Mouse (Mus musculus) gastrocnemius, postnatal 10 days (tissue): ENCODE measurements around the gene Slc39a11. TPM values are rescaled to one million over a fixed set of nuclear protein-coding genes. Genes with fewer than 3 reads are reported as not detected.
"Not testable (repeated sequence)": the region's sequence is repeated elsewhere in the genome, so short reads cannot be mapped to it uniquely, and the experiment has no call there.

ENCODE experiments used
- DNase-seq: peaks from one replicate; pipeline ENCODE4 v3.0.0; 2021; ENCODE audit warnings: mixed read lengths
- total RNA-seq, 2 experiments: library from RNA; stranded (reverse); gene quantifications; 2 replicates each; pipeline ENCODE4 v1.2.3; 2021

Slc39a11 gene
- total RNA-seq, 2 experiments from 2014 or later, result 4.9 to 7.2 TPM

- DNase-seq, result no peak
Measured at GRCm38 (mm10) chr11:113667704-113668103, 17.8 kb upstream of the Slc39a11 start.

- DNase-seq, result no peak
Measured at GRCm38 (mm10) chr11:113667122-113667521, 17.2 kb upstream of the Slc39a11 start.

DNA sequence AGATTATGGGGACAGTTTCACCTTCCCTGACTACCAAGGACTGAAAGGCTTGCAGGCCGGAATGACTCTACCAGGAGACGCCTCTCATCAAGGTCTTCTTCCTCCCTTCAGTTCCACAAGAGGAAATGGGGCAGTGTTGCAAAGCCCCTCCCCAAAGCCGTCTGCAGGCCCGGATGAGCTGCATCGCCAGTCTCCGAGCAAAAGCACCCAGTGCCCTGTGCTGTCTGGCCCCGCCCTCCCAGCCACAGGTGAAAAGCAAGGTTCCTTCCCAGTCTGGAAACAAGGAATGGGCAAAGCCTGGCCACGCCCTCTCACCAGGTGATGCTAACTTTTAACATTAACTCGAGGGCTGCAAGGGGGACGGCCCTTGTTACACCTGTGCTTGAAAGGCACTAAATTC, 16.8 kb upstream of the Slc39a11 start:
- DNase-seq, result no peak

DNA sequence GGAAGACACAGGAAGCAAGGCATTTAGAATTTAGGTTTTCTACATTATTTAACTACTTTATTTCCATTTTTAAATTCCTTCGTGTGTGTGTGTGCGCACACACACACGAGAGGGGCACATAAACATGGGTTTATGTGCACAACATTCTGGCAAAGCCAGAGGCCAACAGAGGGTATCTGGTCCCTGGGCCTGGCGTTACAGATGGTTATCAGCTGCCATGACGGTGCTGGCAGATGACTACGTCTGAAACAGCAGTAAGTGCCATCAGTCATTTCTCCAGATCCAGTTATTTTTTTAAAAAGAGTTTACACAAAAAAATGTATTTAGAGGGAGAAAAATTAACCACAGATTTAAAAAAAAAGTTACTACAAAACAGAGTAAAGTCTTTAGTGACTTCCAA, 16.3 kb upstream of the Slc39a11 start:
- DNase-seq, result no peak

DNA sequence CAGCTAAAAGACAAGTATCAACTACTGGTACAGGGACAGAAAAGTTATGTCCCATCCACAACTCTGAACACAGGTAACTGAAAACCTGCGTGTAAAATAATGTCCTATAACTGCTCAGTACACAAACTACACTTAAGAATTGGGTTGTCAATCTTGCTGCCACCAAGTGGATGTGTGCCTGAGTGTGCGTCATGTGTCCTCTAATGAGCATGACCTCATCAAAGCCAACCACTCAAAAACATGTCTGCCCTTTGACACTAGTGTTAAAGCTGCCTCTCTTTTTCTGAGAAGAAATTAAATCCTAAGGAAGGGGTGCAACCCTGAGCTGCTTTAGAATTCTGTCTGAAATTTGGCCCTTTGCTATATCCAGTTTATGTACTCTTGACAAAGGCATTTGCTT, 14.4 kb upstream of the Slc39a11 start:
- DNase-seq, result no peak

GRCm38 (mm10) chr11:113661835-113662351, 12.0 kb upstream of the Slc39a11 start:
- no peak for DNase-seq

- DNase-seq, result no peak
Measured at GRCm38 (mm10) chr11:113660940-113661339, 11.1 kb upstream of the Slc39a11 start.

DNA sequence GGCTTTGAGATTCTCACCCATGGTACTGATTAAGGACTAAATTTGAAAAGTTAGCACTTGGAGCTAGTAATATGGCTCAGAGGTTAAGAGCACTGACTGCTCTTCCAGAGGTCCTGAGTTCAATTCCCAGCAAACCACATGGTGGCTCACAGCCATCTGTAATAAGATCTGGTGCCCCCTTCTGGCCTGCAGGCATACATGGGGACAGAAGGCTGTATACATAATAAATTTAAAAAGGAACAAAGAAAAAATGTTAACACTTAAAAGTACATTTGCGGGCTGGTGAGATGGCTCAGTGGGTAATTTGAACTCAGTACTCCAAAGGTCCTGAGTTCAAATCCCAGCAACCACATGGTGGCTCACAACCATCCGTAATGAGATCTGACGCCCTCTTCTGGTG, 10.3 kb upstream of the Slc39a11 start:
- not testable (repeated sequence) for DNase-seq

DNA sequence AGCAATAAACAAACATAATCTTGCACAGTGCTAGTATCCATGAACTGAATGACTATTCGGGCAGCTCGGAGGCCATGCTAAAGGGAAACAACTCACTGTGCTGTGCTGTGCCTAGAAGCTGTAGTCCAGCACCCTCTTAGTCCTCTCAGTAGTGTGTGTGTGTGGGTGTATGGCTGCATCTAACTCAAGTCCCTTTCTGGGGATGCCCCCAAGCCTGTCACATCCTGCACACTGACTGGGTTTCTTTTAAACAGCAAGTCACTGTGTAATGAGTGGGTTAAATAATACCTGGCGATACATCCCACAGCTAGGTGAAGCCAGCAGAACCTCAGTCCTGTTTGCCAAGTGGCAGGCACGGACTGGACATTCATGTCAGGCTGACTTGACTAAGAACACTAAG, 8.9 kb upstream of the Slc39a11 start:
- DNase-seq, result no peak

- DNase-seq, result no peak
Measured at GRCm38 (mm10) chr11:113658319-113658718, 8.4 kb upstream of the Slc39a11 start.

- no peak for DNase-seq
Measured at GRCm38 (mm10) chr11:113657221-113657620, 7.3 kb upstream of the Slc39a11 start.

DNA sequence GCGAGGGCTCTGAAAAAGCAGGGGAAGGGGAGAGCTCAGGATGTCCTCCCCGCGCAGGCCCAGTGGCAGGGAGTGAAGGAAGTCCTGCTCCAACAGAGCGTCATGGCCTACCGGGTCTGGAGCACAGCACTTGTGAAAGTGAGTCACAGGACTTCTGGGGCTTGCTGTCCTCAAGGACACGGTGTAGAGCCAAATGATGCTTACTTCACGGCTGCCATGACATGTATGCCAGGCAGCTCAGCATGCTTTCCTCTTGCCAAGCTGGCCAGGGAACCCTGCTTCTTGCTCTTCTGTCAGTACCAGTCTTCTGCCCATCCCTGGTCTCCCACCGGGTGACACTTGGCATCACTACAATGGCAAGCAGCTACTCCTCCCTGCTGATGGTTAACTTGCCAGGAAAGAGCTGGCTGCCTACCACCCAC, 6.6 kb upstream of the Slc39a11 start:
- no peak for DNase-seq

- no peak for DNase-seq
Measured at GRCm38 (mm10) chr11:113654561-113655270, 4.8 kb upstream of the Slc39a11 start.

- no peak for DNase-seq
Measured at GRCm38 (mm10) chr11:113654105-113654504, 4.2 kb upstream of the Slc39a11 start.

DNA sequence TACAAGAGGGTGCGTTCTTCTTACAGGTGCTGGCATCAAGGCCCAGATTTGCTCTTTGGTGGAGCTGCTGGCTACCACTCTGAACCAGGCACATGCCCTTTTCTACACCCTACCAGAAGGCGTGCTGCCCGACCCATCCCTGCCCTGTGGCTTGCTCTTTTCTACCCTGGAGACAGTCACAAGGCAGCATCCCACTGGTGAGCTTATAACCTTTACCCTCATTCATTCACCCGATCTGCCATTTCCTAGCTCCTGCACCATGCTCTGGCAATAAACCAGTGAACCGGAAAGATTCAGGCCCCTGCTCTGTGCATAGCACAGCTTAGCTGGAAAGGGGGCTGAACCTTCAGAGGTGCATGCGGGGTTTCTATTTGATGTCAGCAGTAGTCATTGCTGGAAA, 2.6 kb upstream of the Slc39a11 start:
- no peak for DNase-seq

DNA sequence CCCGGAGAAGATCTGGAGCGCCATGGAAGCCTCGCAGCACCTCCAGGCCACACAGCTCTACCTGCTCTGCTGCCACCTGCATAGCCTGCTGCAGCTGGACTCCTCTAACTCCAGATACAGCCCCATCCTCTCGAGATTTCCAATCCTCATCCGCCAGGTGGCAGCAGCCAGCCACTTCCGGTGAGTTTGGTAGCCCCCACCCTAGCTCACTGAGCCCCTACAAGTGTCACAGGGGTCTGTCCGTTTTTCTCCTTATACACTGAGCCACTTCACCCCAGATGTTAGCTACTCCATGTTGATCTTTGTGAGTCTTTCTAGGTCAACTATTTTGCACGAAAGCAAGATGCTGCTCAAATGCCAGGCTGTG, 2.0 kb upstream of the Slc39a11 start:
- peak; percentile 45 for DNase-seq

GRCm38 (mm10) chr11:113651206-113651906, 1.5 kb upstream of the Slc39a11 start:
- no peak for DNase-seq

- no peak for DNase-seq
Measured at GRCm38 (mm10) chr11:113648690-113649352, 1.1 kb downstream of the Slc39a11 start, which contains the start of gene Cog1. TSS of gene Cog1 (plus strand) at chr11:113649169.

GRCm38 (mm10) chr11:113648152-113648551, 1.7 kb downstream of the Slc39a11 start:
- peak; percentile 94 for DNase-seq

- DNase-seq, result no peak
Measured at GRCm38 (mm10) chr11:113645181-113645580, 4.7 kb downstream of the Slc39a11 start.

- no peak for DNase-seq
Measured at GRCm38 (mm10) chr11:113638680-113639079, 11.2 kb downstream of the Slc39a11 start.

GRCm38 (mm10) chr11:113634699-113635121, 15.2 kb downstream of the Slc39a11 start:
- DNase-seq, result no peak

GRCm38 (mm10) chr11:113633398-113633797, 16.5 kb downstream of the Slc39a11 start:
- DNase-seq, result no peak
